In genomic region chr6:54906053-54907040, GRCm38 (mm10) we compare ENCODE assay signal across 12 mouse cellular contexts.
DNase-seq lines count a peak whose midpoint lies in the region; ATAC-seq lines count a peak whose summit lies in the region.
"Had no signal": no experiment of that assay in that cellular context is flagged by ENCODE, and none has a peak within 500 bp of the region (broad histone marks: within the 10 kb centered on the region; RNA-seq: fewer than 3 reads in every experiment).

No protein-coding gene starts in this region.

- H3K9me3 ChIP-seq in hindbrain, embryonic 16.5 days (ENCODE audit: control insufficient read depth, low read length), result no peaks in the 10 kb centered on the region
- no peaks in the 10 kb centered on the region for H3K9me3 ChIP-seq in hindbrain, embryonic 12.5 days (replicated peaks)

- ATAC-seq in hindbrain, embryonic 16.5 days, result peak; percentile 74
- ATAC-seq in hindbrain, embryonic 12.5 days (ENCODE audit: low FRiP score), result no peak

- H3K4me3 ChIP-seq in hindbrain, embryonic 16.5 days (ENCODE audit: low read length), result no peak overlapping the region
- no peak overlapping the region for H3K4me3 ChIP-seq in hindbrain, embryonic 12.5 days

- H3K4me2 ChIP-seq in hindbrain, embryonic 16.5 days (ENCODE audit: low read length), result no peak overlapping the region
- no peak overlapping the region for H3K4me2 ChIP-seq in hindbrain, embryonic 12.5 days (replicated peaks)
- H3K4me2 ChIP-seq: midbrain, embryonic 11.5 days had no signal

- DNase-seq in adipocyte (ENCODE audit: low spot score), result peak; percentile 17
- DNase-seq in gastrocnemius, postnatal 10 days, result peak; percentile 29
- peak; percentile 50 for DNase-seq in large intestine, adult 2 months (ENCODE audit: low read depth, low spot score)
- no peak for DNase-seq in retina, embryonic 14.5 days (ENCODE audit: low spot score)
- no peak for DNase-seq in right cerebral cortex, postnatal 4 days
- DNase-seq in frontal cortex, postnatal 25 days (ENCODE audit: low spot score in 2 of 2), result no peak
- DNase-seq: adrenal gland, postnatal 25 days; liver; lung, postnatal 10 days had no signal

- H3K9ac ChIP-seq in hindbrain, embryonic 16.5 days (ENCODE audit: low read depth, low read length), result no peak overlapping the region
- H3K9ac ChIP-seq in hindbrain, embryonic 12.5 days, result no peak overlapping the region

- WGBS in hindbrain, embryonic 16.5 days, result 88% methylated on average over 10 of the region's 10 CpGs
- 90% methylated on average over 10 of the region's 10 CpGs for WGBS in hindbrain, embryonic 12.5 days
- 40% methylated on average over 10 of the region's 10 CpGs for WGBS in large intestine, adult 2 months

- H3K27me3 ChIP-seq in hindbrain, embryonic 16.5 days (replicated peaks; ENCODE audit: control insufficient read depth, insufficient read depth, low read length), result no peaks in the 10 kb centered on the region
- no peaks in the 10 kb centered on the region for H3K27me3 ChIP-seq in hindbrain, embryonic 12.5 days

- no peaks in the 10 kb centered on the region for H3K36me3 ChIP-seq in hindbrain, embryonic 16.5 days (ENCODE audit: control insufficient read depth, insufficient read depth, low read length)
- no peaks in the 10 kb centered on the region for H3K36me3 ChIP-seq in hindbrain, embryonic 12.5 days

- H3K27ac ChIP-seq in hindbrain, embryonic 16.5 days (ENCODE audit: low read depth, low read length), result no peak overlapping the region
- no peak overlapping the region for H3K27ac ChIP-seq in hindbrain, embryonic 12.5 days

- H3K4me1 ChIP-seq in hindbrain, embryonic 16.5 days (ENCODE audit: control insufficient read depth, insufficient read depth, low read depth, low read length), result no peaks in the 10 kb centered on the region
- H3K4me1 ChIP-seq in hindbrain, embryonic 12.5 days, result no peaks in the 10 kb centered on the region

Comparison
In these comparisons a context has a peak if more than half of its experiments do, and no peak if none do; other contexts are left out.
1. DNase-seq: peak in adipocyte (single experiment), gastrocnemius, postnatal 10 days (single experiment) and large intestine, adult 2 months (single experiment); none in retina, embryonic 14.5 days (single experiment), right cerebral cortex, postnatal 4 days (single experiment) and frontal cortex, postnatal 25 days (0 of 2).